Mouse (Mus musculus) neural tube, embryonic 11.5 days (tissue): ENCODE measurements at regions not wholly inside any gene's neighbourhood (a gene's known extent, or its start where the extent isn't known, plus 50 kb on each side); places are given as distances from the start of the nearest gene placed in this dataset.

ENCODE experiments used
- ATAC-seq: fragments of 200-750 bp; cut with Nextera tagmentation; 2 replicates; pipeline ENCODE4 v1.8.0; 2017; ENCODE audit warnings: moderate number of reproducible peaks, mild to moderate bottlenecking, moderate TSS enrichment, moderate library complexity; ENCODE audit not compliant: insufficient read depth, low FRiP score, low TSS enrichment
- DNase-seq: peaks from one replicate; pipeline ENCODE4 v3.0.0-alpha.2; 2015; ENCODE audit warnings: low spot score
- H3K27ac ChIP-seq: fragments of 300-500 bp; sonication (generic); 2 replicates; pipeline ENCODE4 v1.5.1; 2014; ENCODE audit warnings: low read depth, mild to moderate bottlenecking, low read length
- H3K27me3 ChIP-seq: fragments of 300-500 bp; sonication (generic); 2 replicates; pipeline ENCODE4 v1.6.1; 2014; ENCODE audit warnings: mild to moderate bottlenecking, low read length, mixed read lengths; ENCODE audit not compliant: control insufficient read depth, insufficient read depth
- H3K36me3 ChIP-seq: fragments of 300-500 bp; sonication (generic); 2 replicates; pipeline ENCODE4 v1.6.1; 2014; ENCODE audit warnings: mild to moderate bottlenecking, low read length, moderate library complexity, mixed read lengths; ENCODE audit not compliant: control insufficient read depth, insufficient read depth
- H3K4me1 ChIP-seq: fragments of 300-500 bp; sonication (generic); 2 replicates; pipeline ENCODE4 v1.6.1; 2014; ENCODE audit warnings: low read length, mixed read lengths; ENCODE audit not compliant: control insufficient read depth, insufficient read depth
- H3K4me2 ChIP-seq: fragments of 300-500 bp; sonication (generic); 2 replicates; pipeline ENCODE4 v1.6.1; 2014; ENCODE audit warnings: low read depth, mild to moderate bottlenecking, moderate library complexity
- H3K4me3 ChIP-seq: fragments of 300-500 bp; sonication (generic); 2 replicates; pipeline ENCODE4 v1.5.1; 2014; ENCODE audit warnings: low read depth, low read length
- H3K9ac ChIP-seq: fragments of 300-500 bp; sonication (generic); 2 replicates; pipeline ENCODE4 v1.6.1; 2014; ENCODE audit warnings: mild to moderate bottlenecking, low read length
- H3K9me3 ChIP-seq: fragments of 300-500 bp; sonication (generic); 2 replicates; pipeline ENCODE4 v1.6.1; 2016; ENCODE audit warnings: low read length; ENCODE audit not compliant: control insufficient read depth
- WGBS: fragments of 180-500 bp; shearing (Covaris S2); extraction: QIAGEN DNeasy Blood & Tissue Kit; methylation state at CpG from one replicate; pipeline ENCODE4 v1.1.7; 2014; 5-methylcytosine and 5-hydroxymethylcytosine counted together

DNA sequence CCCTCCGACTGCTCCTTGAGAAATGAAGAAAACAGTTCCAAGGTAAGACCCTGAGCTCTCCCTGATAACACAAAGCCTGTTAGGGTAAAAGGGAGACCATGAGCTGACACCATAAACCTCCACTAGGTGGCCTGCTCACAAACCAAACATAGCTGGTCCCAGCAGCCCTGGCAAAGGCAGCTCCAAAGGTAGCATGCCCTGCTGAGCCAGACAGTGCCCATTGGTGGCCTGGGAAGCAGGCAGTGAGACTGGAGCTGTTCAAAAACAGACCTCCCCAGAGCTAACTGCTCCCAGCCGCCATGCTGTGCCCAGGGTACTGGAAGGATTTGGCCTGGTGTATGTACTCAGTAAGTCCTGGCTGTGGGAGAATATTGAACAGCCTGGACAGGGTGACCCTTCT, 117.1 kb upstream of the Srsf6 start:
- H3K4me3 ChIP-seq: no peak overlapping the region
- no peak for DNase-seq
- no peaks in the 10 kb centered on the region for H3K27me3 ChIP-seq
- H3K4me1 ChIP-seq: no peaks in the 10 kb centered on the region
- no peak overlapping the region for H3K4me2 ChIP-seq
- 52% methylated on average over 2 of the region's 2 CpGs for WGBS
- H3K36me3 ChIP-seq: no peaks in the 10 kb centered on the region
- no peak for ATAC-seq
- no peak overlapping the region for H3K27ac ChIP-seq
- H3K9ac ChIP-seq: no peak overlapping the region
- H3K9me3 ChIP-seq: no peaks in the 10 kb centered on the region

DNA sequence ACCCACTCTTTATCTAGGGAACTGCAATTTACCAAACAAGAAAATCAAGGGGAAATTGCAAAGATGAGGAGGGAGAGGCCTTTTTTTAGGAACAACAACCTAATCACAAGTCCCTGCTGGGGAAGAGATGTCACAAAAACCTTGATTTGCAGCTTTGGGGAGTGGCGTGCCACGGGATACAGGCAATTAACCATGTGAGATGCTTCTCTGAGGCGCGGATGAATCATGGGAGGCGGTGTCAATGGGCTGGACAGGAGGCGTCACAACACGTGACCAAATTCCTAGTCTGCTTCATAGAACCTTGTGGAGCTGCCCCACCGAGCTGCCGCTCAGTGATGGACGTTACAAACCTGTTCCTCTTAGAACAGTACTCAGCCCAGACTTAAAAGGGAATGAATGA, 123.6 kb upstream of the Srsf6 start:
- no peak for ATAC-seq
- Histone ChIP-seq H3K9me3 (no peaks in the 10 kb centered on the region), H3K4me2 (no peak overlapping the region), H3K4me1 (no peaks in the 10 kb centered on the region), H3K27me3 (no peaks in the 10 kb centered on the region), H3K4me3 (no peak overlapping the region), H3K36me3 (no peaks in the 10 kb centered on the region), H3K27ac (no peak overlapping the region), H3K9ac (no peak overlapping the region)
- WGBS: 85% methylated on average over 10 of the region's 10 CpGs
- no peak for DNase-seq

DNA sequence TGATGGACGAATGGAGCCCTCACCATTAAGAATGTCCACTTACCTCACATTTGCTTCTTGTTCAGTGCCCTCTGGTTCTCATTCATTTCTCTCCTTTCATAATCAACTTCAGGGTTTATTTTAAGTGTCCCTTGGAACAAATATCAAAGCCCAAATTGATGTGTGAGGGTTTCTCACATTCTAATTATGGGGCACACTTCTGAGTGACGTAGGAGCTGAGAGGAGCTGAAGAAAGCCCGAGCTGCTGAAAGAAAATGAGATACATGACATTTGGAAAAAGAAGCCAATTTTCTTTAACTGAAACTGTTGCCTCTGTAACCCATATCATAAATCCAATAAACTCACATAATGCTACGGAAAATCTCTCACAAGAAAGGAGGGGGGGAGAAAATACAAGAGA, 134.8 kb upstream of the Srsf6 start:
- H3K27ac ChIP-seq: no peak overlapping the region
- no peaks in the 10 kb centered on the region for H3K9me3 ChIP-seq
- no peaks in the 10 kb centered on the region for H3K27me3 ChIP-seq
- 82% methylated on average over 4 of the region's 4 CpGs for WGBS
- H3K4me3 ChIP-seq: no peak overlapping the region
- no peaks in the 10 kb centered on the region for H3K4me1 ChIP-seq
- no peaks in the 10 kb centered on the region for H3K36me3 ChIP-seq
- no peak overlapping the region for H3K9ac ChIP-seq
- no peak for DNase-seq
- H3K4me2 ChIP-seq: no peak overlapping the region
- no peak for ATAC-seq

DNA sequence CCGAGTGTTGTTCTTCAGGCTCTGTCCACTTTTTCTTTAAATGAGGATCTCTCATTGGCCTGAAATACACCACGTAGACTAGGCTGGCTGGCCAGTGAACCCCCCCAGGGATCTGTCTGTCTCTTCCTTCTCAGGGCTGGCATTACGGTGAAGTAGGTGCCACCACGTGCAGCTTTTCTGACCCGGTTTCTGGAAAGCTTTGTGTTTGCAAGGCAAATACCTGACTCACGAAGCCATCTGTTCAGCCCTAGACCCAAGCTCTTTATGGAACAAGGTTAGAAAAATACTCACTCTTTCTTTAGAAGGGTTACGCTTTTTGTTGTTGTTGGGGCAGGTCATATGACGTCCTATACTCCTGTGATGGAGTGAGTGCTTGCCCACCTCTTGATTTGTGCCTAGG, 133.3 kb upstream of the Ptprt start:
- Histone ChIP-seq H3K27me3 (no peaks in the 10 kb centered on the region), H3K4me2 (no peak overlapping the region), H3K4me1 (no peaks in the 10 kb centered on the region), H3K36me3 (no peaks in the 10 kb centered on the region), H3K27ac (no peak overlapping the region), H3K9ac (no peak overlapping the region), H3K4me3 (no peak overlapping the region), H3K9me3 (no peaks in the 10 kb centered on the region)
- DNase-seq: no peak
- no peak for ATAC-seq
- WGBS: 87% methylated on average over 8 of the region's 8 CpGs

DNA sequence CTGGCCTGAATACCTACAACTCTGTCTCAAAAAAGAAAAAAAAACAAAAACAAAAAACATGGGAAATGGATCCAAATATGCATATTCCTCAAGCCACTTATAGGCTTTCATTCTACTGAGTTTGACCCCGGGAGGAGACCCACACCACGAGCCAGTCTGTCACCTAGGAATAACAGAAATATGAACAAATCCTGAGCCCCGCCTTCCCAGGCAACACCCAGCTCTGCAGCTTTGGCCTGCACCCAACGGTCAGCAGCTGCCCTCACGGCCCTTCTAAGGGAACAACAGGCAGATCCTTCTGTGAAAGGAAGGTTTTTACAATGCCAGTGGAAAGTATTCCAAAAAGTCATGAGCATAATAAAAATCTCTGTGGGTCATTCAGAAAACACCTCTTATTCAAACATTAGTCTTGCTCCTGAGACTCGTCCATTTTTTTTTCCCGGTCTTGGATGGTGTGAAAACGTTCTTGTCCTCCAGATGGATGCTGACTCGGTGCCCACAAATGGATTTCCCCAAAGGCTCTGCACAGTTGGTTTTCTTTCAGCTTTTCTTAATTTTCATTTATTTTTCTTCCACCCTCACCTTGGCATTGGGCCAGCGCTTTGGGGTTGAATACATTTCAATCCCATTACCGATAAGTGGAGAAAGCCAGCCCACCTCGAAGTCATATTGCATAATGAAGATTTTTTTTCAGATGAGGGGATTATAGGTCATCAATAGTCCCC, 130.6 kb upstream of the Ptprt start:
- no peaks in the 10 kb centered on the region for H3K36me3 ChIP-seq
- whole genome bisulfite sequencing: 82% methylated on average over 12 of the region's 12 CpGs
- H3K27ac ChIP-seq: no peak overlapping the region
- no peaks in the 10 kb centered on the region for H3K9me3 ChIP-seq
- ATAC-seq: no peak
- H3K9ac ChIP-seq: no peak overlapping the region
- no peaks in the 10 kb centered on the region for H3K4me1 ChIP-seq
- DNase-seq: no peak
- no peak overlapping the region for H3K4me3 ChIP-seq
- H3K4me2 ChIP-seq: no peak overlapping the region
- no peaks in the 10 kb centered on the region for H3K27me3 ChIP-seq

DNA sequence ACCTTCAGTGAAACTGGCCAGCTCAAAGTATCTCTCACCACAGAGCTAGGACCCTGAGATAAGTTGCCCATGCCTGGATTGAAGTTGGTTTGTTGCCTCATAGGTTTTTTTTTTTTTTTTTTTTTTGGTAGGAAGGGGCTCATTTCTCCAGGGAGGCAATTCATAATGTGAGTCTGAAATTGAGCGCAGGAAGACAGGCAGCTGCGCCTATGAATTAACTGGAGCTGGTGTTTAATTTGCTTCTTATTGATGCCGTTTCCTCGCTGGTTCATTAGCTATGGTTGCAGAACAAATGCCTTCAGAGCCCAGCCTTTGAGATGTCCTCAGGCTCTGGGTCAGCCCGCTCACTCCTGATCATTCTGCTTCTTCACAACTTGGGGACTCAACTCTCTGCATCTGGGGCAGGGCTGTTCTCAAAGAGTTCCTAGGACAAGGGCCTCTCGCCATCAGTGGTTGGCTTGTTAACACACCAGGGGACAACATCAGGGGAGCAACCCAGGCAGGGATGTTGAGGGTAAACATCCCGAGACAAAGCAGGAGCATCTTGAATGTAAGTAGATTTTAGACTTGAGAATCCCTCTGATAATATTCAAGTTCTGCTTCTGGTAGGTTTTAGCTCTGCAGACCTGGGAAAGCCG, 123.3 kb upstream of the Ptprt start:
- no peaks in the 10 kb centered on the region for H3K27me3 ChIP-seq
- H3K9me3 ChIP-seq: no peaks in the 10 kb centered on the region
- no peak overlapping the region for H3K4me2 ChIP-seq
- no peaks in the 10 kb centered on the region for H3K4me1 ChIP-seq
- WGBS: 75% methylated on average over 8 of the region's 8 CpGs
- no peak overlapping the region for H3K9ac ChIP-seq
- no peak for DNase-seq
- no peak for ATAC-seq
- no peak overlapping the region for H3K27ac ChIP-seq
- no peaks in the 10 kb centered on the region for H3K36me3 ChIP-seq
- H3K4me3 ChIP-seq: no peak overlapping the region

DNA sequence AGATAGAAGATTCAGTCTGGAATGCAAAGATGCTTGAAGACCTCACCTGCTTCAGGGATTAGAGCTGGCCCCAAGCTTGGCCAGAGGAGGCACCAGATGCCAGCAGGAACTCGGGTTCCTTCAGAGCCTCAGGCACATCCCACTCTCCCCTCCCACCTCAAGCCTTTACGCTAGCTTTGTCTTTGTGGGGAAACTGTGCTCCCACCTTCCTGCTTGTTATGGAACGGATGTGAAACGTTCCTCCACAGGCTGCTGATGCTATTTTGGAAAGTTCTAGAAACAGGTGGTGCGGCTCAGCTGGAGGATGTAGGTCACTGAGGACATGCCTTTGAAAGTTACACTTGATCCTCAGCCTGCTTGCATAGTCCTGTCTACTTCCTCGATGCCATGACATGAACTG, 120.7 kb upstream of the Ptprt start:
- no peak for ATAC-seq
- DNase-seq: no peak
- H3K27ac ChIP-seq: no peak overlapping the region
- 83% methylated on average over 6 of the region's 6 CpGs for WGBS
- H3K4me1 ChIP-seq: no peaks in the 10 kb centered on the region
- no peaks in the 10 kb centered on the region for H3K36me3 ChIP-seq
- no peaks in the 10 kb centered on the region for H3K27me3 ChIP-seq
- no peak overlapping the region for H3K4me3 ChIP-seq
- H3K9me3 ChIP-seq: no peaks in the 10 kb centered on the region
- no peak overlapping the region for H3K9ac ChIP-seq
- H3K4me2 ChIP-seq: no peak overlapping the region

DNA sequence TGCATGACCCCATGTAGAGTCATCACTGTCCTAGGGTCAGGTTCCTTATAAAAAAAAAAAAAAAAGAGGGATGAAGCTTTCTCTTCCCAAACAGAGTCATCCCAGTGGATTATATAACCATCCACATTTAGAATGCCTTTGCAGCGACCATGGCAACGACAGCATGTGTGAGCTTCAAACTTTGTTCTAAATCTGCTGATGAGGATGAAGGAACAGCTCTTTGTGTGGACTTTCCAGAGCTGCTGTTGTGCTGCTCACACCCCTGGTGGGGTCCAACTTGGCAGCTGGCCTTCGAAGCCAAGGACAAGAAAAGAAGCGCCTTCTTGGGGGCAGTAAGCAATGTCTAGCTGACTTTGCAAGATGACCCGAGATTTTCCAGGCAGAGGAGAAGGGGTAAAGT, 115.6 kb upstream of the Ptprt start:
- H3K27ac ChIP-seq: no peak overlapping the region
- H3K9me3 ChIP-seq: no peaks in the 10 kb centered on the region
- DNase-seq (no peak), ATAC-seq (no peak)
- H3K4me3 ChIP-seq: no peak overlapping the region
- H3K27me3 ChIP-seq: no peaks in the 10 kb centered on the region
- no peak overlapping the region for H3K4me2 ChIP-seq
- no peaks in the 10 kb centered on the region for H3K4me1 ChIP-seq
- H3K36me3 ChIP-seq: no peaks in the 10 kb centered on the region
- WGBS: 84% methylated on average over 5 of the region's 5 CpGs
- no peak overlapping the region for H3K9ac ChIP-seq

DNA sequence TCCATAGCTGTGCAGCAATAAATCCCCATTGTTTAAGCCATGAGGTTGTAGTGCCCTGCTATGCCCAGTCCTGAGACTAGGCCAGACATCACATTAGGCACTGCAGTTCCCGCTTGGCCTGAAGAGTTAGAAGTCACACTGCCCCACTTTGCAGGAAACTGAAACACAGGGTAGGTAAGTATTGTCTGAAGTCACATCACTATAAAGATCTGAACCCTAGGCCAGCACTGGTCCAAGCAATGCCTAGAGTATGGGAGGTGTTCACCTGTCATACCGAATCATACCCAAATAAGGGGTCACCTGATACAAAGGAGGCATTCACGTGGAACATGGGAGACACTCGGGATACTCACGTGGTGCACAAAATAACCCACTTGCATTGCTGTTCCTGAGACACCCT, 111.6 kb upstream of the Ptprt start:
- no peak overlapping the region for H3K27ac ChIP-seq
- no peaks in the 10 kb centered on the region for H3K27me3 ChIP-seq
- no peak overlapping the region for H3K4me2 ChIP-seq
- 90% methylated on average over 5 of the region's 5 CpGs for WGBS
- DNase-seq (no peak), ATAC-seq (no peak)
- no peak overlapping the region for H3K4me3 ChIP-seq
- H3K9me3 ChIP-seq: no peaks in the 10 kb centered on the region
- H3K4me1 ChIP-seq: no peaks in the 10 kb centered on the region
- no peak overlapping the region for H3K9ac ChIP-seq
- H3K36me3 ChIP-seq: no peaks in the 10 kb centered on the region
